Mouse (Mus musculus) MEL (cell line): Measurements from ENCODE around the gene Mrpl51. TPM values are rescaled to one million over a fixed set of nuclear protein-coding genes. Genes with fewer than 3 reads are reported as not detected.
"Not testable (repeated sequence)": the region's sequence is repeated elsewhere in the genome, so short reads cannot be mapped to it uniquely, and the experiment has no call there.

Experiments used
- DNase-seq: peaks from one replicate; pipeline ENCODE4 v3.0.0; 2011; ENCODE audit warnings: low read depth, low spot score
- H3K27ac ChIP-seq: 2 replicates; pipeline ENCODE4 v1.5.1; 2012; ENCODE audit warnings: low read depth, mild to moderate bottlenecking, control low read depth, low read length, moderate library complexity; ENCODE audit not compliant: control insufficient read depth
- H3K27me3 ChIP-seq, 2 experiments: fragments of 150-350 bp in 1 of 2; sonication (generic) in 1 of 2; 2 replicates each; pipeline ENCODE4 v1.6.1; 2012; ENCODE audit warnings: low read length in 2 of 2, mild to moderate bottlenecking in 2 of 2, improper control_type of control experiment in 1 of 2, moderate library complexity in 1 of 2; ENCODE audit not compliant: insufficient read depth in 2 of 2, control insufficient read depth in 1 of 2
- H3K36me3 ChIP-seq, 2 experiments: 2 replicates each; pipeline ENCODE4 v1.6.1; 2012 to 2014; ENCODE audit warnings: low read length in 2 of 2, improper control_type of control experiment in 1 of 2, inconsistent platforms in 1 of 2, mild to moderate bottlenecking in 1 of 2; ENCODE audit not compliant: insufficient read depth in 2 of 2, control insufficient read depth in 1 of 2
- H3K4me1 ChIP-seq, 2 experiments: fragments of 150-350 bp in 1 of 2; sonication (generic) in 1 of 2; 2 replicates each; pipeline ENCODE4 v1.6.1; 2012; ENCODE audit warnings: low read length in 2 of 2, improper control_type of control experiment in 1 of 2, mild to moderate bottlenecking in 1 of 2; ENCODE audit not compliant: insufficient read depth in 2 of 2, control insufficient read depth in 1 of 2
- H3K4me3 ChIP-seq, 2 experiments: fragments of 150-350 bp in 1 of 2; sonication (generic) in 1 of 2; 2 replicates each; pipeline ENCODE4 v1.5.1; 2012; ENCODE audit warnings: low read depth in 2 of 2, low read length in 2 of 2, mild to moderate bottlenecking in 2 of 2, moderate library complexity in 2 of 2, control low read depth in 1 of 2, improper control_type of control experiment in 1 of 2; ENCODE audit not compliant: control insufficient read depth in 1 of 2, insufficient read depth in 1 of 2
- H3K79me2 ChIP-seq: 2 replicates; pipeline ENCODE4 v1.6.1; 2012; ENCODE audit warnings: mild to moderate bottlenecking, low read length, moderate library complexity; ENCODE audit not compliant: control insufficient read depth, poor library complexity, insufficient read depth
- H3K9ac ChIP-seq: 2 replicates; pipeline ENCODE4 v1.6.1; 2012; ENCODE audit warnings: low read depth, mild to moderate bottlenecking, control low read depth, low read length, moderate library complexity; ENCODE audit not compliant: control insufficient read depth, poor library complexity, severe bottlenecking
- H3K9me3 ChIP-seq: fragments of 150-350 bp; sonication (generic); replicated peaks from 2 replicates; pipeline ENCODE4 v1.6.1; 2012; ENCODE audit warnings: mild to moderate bottlenecking, low read length, improper control_type of control experiment, moderate library complexity; ENCODE audit not compliant: insufficient read depth
- BHLHE40 ChIP-seq: IDR thresholded peaks from 2 replicates; pipeline ENCODE4 v1.6.1; 2012; ENCODE audit warnings: low read depth, mild to moderate bottlenecking, inconsistent platforms, low read length, improper control_type of control experiment, borderline replicate concordance
- E2F4 ChIP-seq: IDR thresholded peaks from 2 replicates; pipeline ENCODE4 v1.6.1; 2011; ENCODE audit warnings: low read depth, low read length, improper control_type of control experiment, borderline replicate concordance
- EP300 ChIP-seq, 2 experiments: IDR thresholded peaks; 2 replicates each; pipeline ENCODE4 v1.6.1; 2011; ENCODE audit warnings: improper control_type of control experiment in 2 of 2, low read length in 2 of 2, low read depth in 1 of 2, mild to moderate bottlenecking in 1 of 2
- MAX ChIP-seq: IDR thresholded peaks from 2 replicates; pipeline ENCODE4 v1.6.1; 2011; ENCODE audit warnings: low read length, improper control_type of control experiment
- MXI1 ChIP-seq: IDR thresholded peaks from 2 replicates; pipeline ENCODE4 v1.6.1; 2011; ENCODE audit warnings: mild to moderate bottlenecking, low read depth, low read length, improper control_type of control experiment
- NELFE ChIP-seq: IDR thresholded peaks from 2 replicates; pipeline ENCODE4 v1.6.1; 2011; ENCODE audit warnings: low read depth, low read length, improper control_type of control experiment
- POLR2A ChIP-seq, 2 experiments: IDR thresholded peaks; 2 replicates each; pipeline ENCODE4 v1.6.1; 2011 to 2012; ENCODE audit warnings: low read length in 2 of 2, mild to moderate bottlenecking in 2 of 2, control low read depth in 1 of 2, improper control_type of control experiment in 1 of 2, low read depth in 1 of 2, moderate library complexity in 1 of 2; ENCODE audit not compliant: control insufficient read depth in 1 of 2, insufficient read depth in 1 of 2, poor library complexity in 1 of 2
- RCOR1 ChIP-seq: IDR thresholded peaks from 2 replicates; pipeline ENCODE4 v1.6.1; 2012; ENCODE audit warnings: low read depth, mild to moderate bottlenecking, inconsistent platforms, low read length, improper control_type of control experiment
- TCF12 ChIP-seq: IDR thresholded peaks from 2 replicates; pipeline ENCODE4 v1.6.1; 2014; ENCODE audit warnings: low read depth, mild to moderate bottlenecking, inconsistent platforms, low read length, improper control_type of control experiment, moderate library complexity
- USF1 ChIP-seq: IDR thresholded peaks from 2 replicates; pipeline ENCODE4 v1.6.1; 2014; ENCODE audit warnings: low read depth, mild to moderate bottlenecking, inconsistent platforms, low read length, improper control_type of control experiment, moderate library complexity
- USF2 ChIP-seq, 2 experiments: IDR thresholded peaks; 2 replicates each; pipeline ENCODE4 v1.6.1; 2011 to 2012; ENCODE audit warnings: improper control_type of control experiment in 2 of 2, low read length in 2 of 2, borderline replicate concordance in 1 of 2, inconsistent platforms in 1 of 2, low read depth in 1 of 2, mild to moderate bottlenecking in 1 of 2; ENCODE audit not compliant: insufficient read depth in 1 of 2
- ZC3H11A ChIP-seq: IDR thresholded peaks from 2 replicates; pipeline ENCODE4 v1.6.1; 2012; ENCODE audit warnings: low read depth, mild to moderate bottlenecking, inconsistent platforms, low read length, improper control_type of control experiment
- polyA plus RNA-seq, 2 experiments: library from polyadenylated mRNA; stranded (reverse) in 1 of 2; unstranded in 1 of 2; fragments of >175 nt in 1 of 2; fragments of >200 nt in 1 of 2; gene quantifications; 2 replicates each; pipeline versions ENCODE4 v1.2.1 to v1.2.4; 2012; ENCODE audit warnings: low replicate concordance in 2 of 2, low read depth in 1 of 2; ENCODE audit not compliant: insufficient read length in 2 of 2, insufficient read depth in 1 of 2, missing spikeins in 1 of 2
- total RNA-seq: library from RNA; depleted of rRNA; stranded (reverse); fragments of 300-350 nt; gene quantifications from 2 replicates; pipeline ENCODE4 v1.2.3, GENCODE M21; 2012

Mrpl51 gene
- total and polyA plus RNA-seq, 3 experiments = 251 to 286 TPM; not detected in 1

DNA sequence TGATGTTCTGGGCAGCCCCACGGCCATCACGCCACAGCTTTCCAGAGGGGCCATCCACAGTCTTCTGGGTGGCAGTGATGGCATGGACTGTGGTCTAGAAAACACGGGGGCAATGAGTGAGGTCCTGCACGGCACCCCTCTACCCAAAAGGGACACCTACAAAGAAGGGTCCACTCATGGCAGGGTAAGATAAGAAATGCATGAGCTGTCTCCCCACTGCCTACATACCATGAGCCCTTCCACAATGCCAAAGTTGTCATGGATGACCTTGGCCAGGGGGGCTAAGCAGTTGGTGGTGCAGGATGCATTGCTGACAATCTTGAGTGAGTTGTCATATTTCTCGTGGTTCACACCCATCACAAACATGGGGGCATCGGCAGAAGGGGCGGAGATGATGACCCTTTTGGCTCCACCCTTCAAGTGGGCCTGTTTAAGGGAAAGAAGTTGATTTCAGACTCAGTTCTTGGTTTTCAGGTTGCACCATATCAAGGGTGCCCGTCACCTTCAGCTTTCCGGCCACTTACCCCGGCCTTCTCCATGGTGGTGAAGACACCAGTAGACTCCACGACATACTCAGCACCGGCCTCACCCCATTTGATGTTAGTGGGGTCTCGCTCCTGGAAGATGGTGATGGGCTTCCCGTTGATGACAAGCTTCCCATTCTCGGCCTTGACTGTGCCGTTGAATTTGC is 28.8 kb upstream of the Mrpl51 start:
- not testable (repeated sequence) for H3K9me3 ChIP-seq, H3K27me3 ChIP-seq, H3K9ac ChIP-seq
- peak; percentile 47 for DNase-seq
- H3K36me3 ChIP-seq = peaks cover 0 to 36% of the 10 kb centered on the region in 2 experiments; a peak in 3 of 4 replicates
- peak in 1 of 2 experiments; percentile 57; a peak in 1 of 4 replicates for TF ChIP-seq POLR2A (IDR thresholded peaks at IDR 0.05; ENCODE audit: control insufficient read depth in 1 of 2, insufficient read depth in 1 of 2, low read depth in 1 of 2, low read length in 2 of 2, poor library complexity in 1 of 2)
- TF ChIP-seq, all 39 proteins: peak for 1; not testable (repeated sequence) for 38
- peak overlapping the region; percentile 20 for H3K27ac ChIP-seq
- H3K4me3 ChIP-seq = peak overlapping the region in 1 of 2 experiments; percentile 5; a peak in 1 of 4 replicates
- H3K79me2 ChIP-seq = peaks cover 26% of the 10 kb centered on the region
- H3K4me1 ChIP-seq = peaks cover 3 to 46% of the 10 kb centered on the region in 2 experiments

DNA sequence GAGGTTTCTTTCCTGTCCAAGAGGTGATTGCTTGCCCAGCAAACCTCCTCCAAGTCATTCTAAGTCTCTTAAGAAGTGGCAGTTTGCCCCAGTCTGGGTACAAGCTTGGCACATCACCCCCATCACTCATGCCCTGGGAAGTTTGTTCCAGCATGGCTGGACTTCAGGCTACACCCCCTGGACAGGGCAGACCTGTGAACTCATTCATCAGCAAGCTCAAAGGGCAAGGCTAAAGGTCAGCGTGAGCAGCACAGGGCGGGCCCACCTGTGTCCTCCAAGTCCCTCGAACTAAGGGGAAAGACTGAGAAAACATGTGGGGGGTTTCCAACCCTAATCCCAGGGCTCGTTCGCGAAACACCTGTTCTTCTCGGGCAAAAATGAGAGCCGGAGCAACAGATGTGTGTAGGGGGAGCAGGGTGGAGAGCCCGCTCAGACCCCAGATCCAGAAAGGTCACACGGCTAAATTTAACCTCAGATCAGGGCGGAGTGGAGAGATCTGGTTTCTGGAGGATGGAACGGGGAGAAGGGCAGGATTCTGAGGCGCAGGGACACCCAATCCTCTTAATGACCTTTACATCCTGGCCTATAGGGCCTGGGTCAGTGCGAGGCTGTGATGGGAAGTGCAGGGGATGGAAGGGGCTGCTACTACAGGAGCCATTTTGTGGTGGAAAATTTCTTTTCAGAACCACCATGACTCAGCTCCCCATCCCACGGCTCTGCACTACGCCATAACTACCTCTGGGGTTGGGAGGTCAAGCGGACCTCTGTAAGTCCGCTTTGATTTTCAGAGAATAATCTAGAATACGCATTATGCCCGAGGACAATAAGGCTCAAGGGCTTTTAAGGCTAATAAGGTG is 27.6 kb upstream of the Mrpl51 start:
- peaks cover 24% of the 10 kb centered on the region for H3K79me2 ChIP-seq
- H3K27ac ChIP-seq = peak overlapping the region; percentile 83
- no peaks in the 10 kb centered on the region for H3K9me3 ChIP-seq
- H3K4me3 ChIP-seq = peak overlapping the region; percentile 64 to 74
- no peaks in the 10 kb centered on the region for H3K27me3 ChIP-seq
- TF ChIP-seq POLR2A (IDR thresholded peaks at IDR 0.05; ENCODE audit: control insufficient read depth in 1 of 2, insufficient read depth in 1 of 2, low read depth in 1 of 2, low read length in 2 of 2, poor library complexity in 1 of 2) (0 out of 4 replicates have a peak, but pooled peaks of 1 of the 2 experiments have one; percentile 16), EP300 (IDR thresholded peaks at IDR 0.05; ENCODE audit: low read depth in 1 of 2, low read length in 2 of 2) (0 out of 4 replicates have a peak, but pooled peaks of 1 of the 2 experiments have one; percentile 23), ZC3H11A (no peak), MAX (0 out of 2 replicates have a peak, but pooled peaks have one; percentile 33), NELFE (0 out of 2 replicates have a peak, but pooled peaks have one; percentile 17), RCOR1 (0 out of 2 replicates have a peak, but pooled peaks have one; percentile 25)
- H3K36me3 ChIP-seq = peaks cover 0 to 36% of the 10 kb centered on the region in 2 experiments; a peak in 3 of 4 replicates
- H3K9ac ChIP-seq = peak overlapping the region; percentile 94
- peak; percentile 56 for DNase-seq
- H3K4me1 ChIP-seq = peaks cover 3 to 42% of the 10 kb centered on the region in 2 experiments

DNA sequence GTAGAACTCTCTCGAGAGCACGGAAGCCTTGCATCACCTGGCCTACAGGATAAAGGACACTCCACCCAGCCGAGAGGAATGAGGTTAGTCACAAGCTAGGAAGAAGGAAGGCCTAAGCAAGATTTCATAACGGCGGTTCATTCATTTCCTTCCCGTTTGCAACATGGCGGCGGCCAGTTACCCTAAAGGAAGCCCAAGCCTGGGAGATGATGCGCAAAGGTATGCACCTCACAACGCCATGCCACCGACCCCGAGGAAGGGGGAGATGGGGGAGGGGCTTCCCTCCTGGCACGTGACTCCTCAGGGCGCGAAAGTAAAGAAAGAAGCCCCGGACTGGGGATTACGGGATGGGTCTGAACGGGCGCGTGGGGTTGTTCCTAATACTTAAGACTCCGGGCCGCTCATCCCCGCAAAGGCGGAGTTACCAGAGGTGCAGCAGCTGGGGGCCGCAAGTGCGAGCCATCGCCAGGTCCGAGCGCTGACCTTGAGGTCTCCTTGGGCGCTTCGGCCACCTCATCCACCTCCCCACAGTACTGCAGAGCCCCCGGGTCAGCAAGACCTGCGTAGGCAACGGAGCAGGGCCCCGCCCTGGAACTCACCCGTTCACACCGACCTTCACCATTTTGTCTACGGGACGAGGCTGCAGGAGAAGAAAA is 26.8 kb upstream of the Mrpl51 start:
- H3K79me2 ChIP-seq = peaks cover 24% of the 10 kb centered on the region
- H3K9me3 ChIP-seq = no peaks in the 10 kb centered on the region
- H3K27me3 ChIP-seq = no peaks in the 10 kb centered on the region
- peak; percentile 93 for TF ChIP-seq USF1
- peak; percentile 87; the same call in 1 of the 2 replicates for TF ChIP-seq E2F4
- no peak; the same call in 1 of the 2 replicates for TF ChIP-seq MXI1
- peak; percentile 71 for TF ChIP-seq MAX
- peak in 1 of 2 experiments; percentile 39; a peak in 1 of 4 replicates for TF ChIP-seq USF2 (IDR thresholded peaks at IDR 0.05; ENCODE audit: borderline replicate concordance in 1 of 2, insufficient read depth in 1 of 2, low read depth in 1 of 2, low read length in 2 of 2)
- peak; percentile 84 for TF ChIP-seq BHLHE40
- no peak for TF ChIP-seq TCF12
- peak in 1 of 2 experiments; percentile 19; a peak in 2 of 4 replicates for TF ChIP-seq POLR2A (IDR thresholded peaks at IDR 0.05; ENCODE audit: control insufficient read depth in 1 of 2, insufficient read depth in 1 of 2, low read depth in 1 of 2, low read length in 2 of 2, poor library complexity in 1 of 2)
- peak overlapping the region; percentile 94 for H3K9ac ChIP-seq
- peaks cover 0 to 30% of the 10 kb centered on the region in 2 experiments; a peak in 3 of 4 replicates for H3K36me3 ChIP-seq
- DNase-seq = peak; percentile 74
- peak overlapping the region; percentile 83 for H3K27ac ChIP-seq
- peak overlapping the region; percentile 64 to 74 for H3K4me3 ChIP-seq
- peaks cover 3 to 35% of the 10 kb centered on the region in 2 experiments for H3K4me1 ChIP-seq
